Mouse (Mus musculus) right cerebral cortex, postnatal 14 days (tissue): ENCODE results near the gene Jtb.
A peak's percentile ranks its signal among the peaks of the same experiment; 100 is the strongest.

Source experiments
- DNase-seq: peaks from one replicate; pipeline ENCODE4 v3.0.0; 2022

Gene Jtb

GRCm38 (mm10) chr3:90231507-90232333 is at the start of gene Jtb:
Gene Jtb, plus strand, starts transcription at chr3:90231597.
- peak; percentile 94 for DNase-seq

GRCm38 (mm10) chr3:90183581-90183980 is 47.8 kb upstream of the Jtb start:
- DNase-seq: no peak

- no peak for DNase-seq
These were observed 40.4 kb upstream of the Jtb start for GRCm38 (mm10) chr3:90190859-90191510.

GRCm38 (mm10) chr3:90194759-90195158 is 36.6 kb upstream of the Jtb start:
- DNase-seq: no peak

GRCm38 (mm10) chr3:90195644-90196043 is 35.8 kb upstream of the Jtb start:
- DNase-seq: no peak

GRCm38 (mm10) chr3:90197548-90197947 is 33.8 kb upstream of the Jtb start:
- DNase-seq: no peak

DNA sequence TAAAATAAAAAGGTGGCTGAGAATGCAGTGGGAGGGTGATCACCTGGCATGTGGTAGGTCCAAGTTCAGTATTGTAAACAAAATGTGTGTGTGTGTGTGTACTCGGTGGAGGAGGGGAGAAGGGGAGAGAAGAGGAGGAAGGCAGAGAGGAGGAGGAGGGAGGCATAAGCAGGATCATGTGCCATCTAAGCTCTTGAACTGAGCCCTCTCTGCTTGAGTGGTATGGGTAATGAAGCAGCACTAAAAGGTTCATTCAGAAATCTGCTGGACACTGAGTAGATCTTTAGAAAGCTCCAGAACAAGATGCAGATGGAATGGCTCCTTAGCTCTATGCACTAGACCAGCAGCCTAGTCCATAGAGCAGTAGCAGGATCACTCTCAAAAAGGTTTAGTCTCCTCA is 28.5 kb upstream of the Jtb start:
- DNase-seq: no peak

DNA sequence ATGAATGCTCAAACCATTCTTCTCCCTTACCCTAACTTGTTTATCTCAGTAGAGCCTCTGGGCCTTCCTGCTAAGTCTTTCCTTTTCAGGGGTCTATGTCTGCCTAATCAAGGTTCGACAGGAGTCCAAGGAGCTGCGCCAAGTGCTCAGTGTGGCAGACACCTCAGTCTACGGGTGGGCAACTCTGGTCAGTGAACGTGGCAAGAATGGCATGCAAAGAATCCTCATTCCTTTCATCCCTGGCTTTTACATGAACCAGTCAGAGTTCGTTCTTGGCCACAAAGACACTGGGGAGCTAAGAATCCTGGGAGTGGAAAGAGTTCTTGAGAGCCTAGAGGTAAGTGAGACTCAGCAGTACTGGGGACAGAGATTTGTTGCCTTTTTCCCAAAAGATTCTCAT is 27.8 kb upstream of the Jtb start:
- DNase-seq: no peak

DNA sequence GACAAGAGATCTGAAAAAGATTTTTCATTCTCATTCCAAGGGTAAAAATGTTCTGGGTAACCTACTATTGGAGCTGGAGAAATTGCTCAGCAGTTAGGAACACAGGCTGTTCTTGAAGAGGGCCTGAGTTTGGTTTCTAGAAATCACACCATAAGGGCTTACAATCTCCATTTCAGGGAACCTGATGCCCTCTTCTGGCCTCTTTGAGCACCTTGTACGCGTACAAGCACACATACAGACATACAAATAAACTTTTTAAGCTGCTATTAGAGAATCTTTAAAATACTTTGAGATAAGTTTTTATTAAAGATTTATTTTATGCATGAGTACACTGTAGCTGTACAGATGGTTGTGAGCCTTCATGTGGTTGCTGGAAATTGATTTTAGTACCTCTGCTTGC is 26.8 kb upstream of the Jtb start:
- DNase-seq: no peak

DNA sequence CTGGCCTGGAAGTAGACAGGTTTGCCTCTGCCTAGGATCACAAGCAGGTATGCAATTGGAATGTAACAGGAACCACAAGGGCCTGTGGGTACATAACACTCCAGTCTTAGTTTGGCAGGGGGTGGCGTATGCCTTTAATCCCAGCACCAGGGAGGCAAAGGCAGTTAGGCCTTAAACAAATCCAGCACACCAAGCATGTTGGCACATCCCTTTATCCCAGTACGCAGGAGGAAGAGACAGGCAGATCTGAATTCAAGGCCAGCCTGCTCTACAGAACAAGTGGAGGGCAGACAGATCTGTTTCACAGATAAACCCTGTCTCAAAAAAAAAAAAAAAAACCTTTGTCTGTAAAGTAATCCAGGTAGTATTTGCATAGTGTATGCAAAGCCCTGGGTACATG is 22.7 kb upstream of the Jtb start:
- DNase-seq: no peak

DNA sequence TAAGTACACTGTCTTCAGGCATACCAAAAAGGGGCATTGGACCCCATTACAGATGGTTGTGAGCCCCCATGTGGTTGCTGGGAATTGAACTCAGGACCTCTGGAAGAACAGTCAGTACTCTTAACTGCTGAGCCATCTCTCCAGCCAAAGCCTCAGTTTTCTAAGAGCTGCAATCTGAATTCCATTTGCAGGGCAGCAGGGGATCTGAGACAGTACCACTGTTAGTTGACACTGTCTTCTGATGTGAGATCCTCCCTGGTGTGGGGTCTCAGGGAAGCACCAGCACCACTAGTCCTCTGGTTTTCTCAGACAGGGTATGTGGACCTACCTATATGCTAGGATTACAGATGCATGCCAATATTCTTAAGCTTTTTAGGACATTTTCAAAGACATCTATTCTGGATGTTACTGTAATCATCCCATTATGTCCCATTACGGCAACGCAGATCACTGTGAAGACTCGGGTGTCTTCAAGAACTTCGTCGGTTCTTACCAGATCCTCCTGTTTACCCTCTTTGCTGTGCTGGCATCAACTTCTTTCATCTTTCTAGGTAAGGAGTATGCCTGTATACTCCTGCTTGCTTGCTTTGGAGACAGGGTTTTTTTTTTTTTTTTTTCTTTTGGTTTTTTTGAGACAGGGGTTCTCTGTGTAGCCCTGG is 21.4 kb upstream of the Jtb start:
- no peak for DNase-seq

GRCm38 (mm10) chr3:90211475-90212398 is 19.7 kb upstream of the Jtb start:
- DNase-seq: no peak

GRCm38 (mm10) chr3:90212723-90213122 is 18.7 kb upstream of the Jtb start:
- DNase-seq: no peak

DNA sequence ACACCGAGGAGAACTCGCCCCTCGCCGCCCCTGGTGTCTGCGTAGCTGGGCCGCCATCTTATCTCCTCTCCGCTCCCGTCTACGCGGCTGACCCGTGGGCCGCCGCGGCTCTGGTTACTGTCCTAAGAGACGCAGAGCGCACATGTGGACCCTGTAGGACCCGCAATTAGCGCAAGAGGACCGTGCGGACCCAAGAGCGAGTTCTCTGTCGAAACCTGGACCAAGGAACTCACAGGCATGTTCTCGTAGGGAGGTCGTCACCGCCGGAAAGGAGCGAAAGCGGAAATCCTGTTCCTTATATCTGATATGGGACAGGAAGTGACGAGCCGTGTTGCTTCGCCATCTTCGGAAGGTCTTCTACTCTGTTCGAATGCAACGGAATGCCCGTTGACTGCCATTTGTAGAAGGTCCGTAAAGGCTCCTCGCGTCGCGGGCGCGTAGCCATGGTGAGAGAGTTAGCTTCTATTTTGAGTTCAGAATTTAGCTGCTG is 18.0 kb upstream of the Jtb start, which contains the start of the genes Rps27 and Rab13:
Gene Rps27, minus strand, starts transcription at position 275 of the 490 bp plus-strand sequence.
Gene Rab13, plus strand, starts transcription at position 319 of the 490 bp plus-strand sequence.
- peak; percentile 83 for DNase-seq

DNA sequence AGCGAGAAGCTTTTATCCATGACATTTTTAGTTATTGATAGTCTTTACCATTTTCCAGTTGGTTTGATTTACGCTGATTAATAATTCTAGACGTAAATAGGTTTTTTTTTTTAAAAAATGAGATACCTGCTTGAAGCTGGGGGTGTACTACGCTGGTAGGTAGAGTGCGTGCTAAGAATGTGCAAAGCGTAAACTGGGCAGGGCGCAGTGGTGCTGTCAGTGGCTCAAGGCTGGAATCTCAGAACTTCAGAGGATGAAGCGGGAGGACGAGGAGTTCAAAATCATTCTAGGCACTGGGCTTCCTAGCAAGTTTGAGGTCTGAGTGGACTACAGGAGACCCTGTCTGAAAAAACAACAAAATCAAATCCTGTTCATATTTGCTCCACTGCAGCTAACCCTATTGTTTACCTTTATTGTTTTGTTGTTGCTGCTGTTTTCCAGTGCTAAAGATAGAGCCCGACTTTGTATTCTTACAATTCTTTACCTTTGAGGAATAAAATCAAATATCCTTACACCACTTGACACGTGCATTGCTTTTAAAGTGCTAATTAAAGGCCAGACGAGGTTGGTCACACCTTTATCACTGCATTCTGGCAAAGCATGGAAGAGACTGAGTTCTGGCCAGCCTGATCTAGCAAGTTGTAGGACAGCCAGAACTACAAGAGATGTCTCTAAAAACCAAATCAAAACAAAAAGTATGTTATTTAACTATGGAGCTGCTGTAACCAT is 17.3 kb upstream of the Jtb start:
- DNase-seq: peak; percentile 20

DNA sequence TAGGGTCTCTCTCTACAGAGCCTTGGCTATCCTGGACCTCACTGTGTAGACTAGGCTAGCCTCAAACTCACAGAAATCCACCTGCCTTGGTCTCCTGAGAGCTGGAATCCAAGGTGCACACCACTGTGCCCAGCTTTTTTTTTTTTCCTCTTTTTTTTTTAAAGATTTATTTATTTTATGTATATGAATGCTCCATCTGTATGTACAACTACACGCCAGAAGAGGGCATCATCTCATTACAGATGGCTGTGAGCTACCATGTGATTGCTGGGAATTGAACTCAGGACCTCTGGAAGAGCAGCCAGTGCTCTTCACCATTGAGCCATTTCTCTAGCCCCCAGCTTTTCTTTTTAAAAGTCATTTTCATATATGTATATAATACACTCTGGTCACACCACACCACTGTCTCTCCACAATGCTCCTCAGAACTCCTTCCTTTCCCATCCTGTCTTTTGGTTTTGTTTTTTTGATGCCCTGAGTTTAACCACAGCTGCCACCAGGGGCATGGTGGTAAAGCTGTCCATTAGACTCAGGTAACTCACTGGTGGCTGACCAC is 15.5 kb upstream of the Jtb start:
- DNase-seq: no peak

DNA sequence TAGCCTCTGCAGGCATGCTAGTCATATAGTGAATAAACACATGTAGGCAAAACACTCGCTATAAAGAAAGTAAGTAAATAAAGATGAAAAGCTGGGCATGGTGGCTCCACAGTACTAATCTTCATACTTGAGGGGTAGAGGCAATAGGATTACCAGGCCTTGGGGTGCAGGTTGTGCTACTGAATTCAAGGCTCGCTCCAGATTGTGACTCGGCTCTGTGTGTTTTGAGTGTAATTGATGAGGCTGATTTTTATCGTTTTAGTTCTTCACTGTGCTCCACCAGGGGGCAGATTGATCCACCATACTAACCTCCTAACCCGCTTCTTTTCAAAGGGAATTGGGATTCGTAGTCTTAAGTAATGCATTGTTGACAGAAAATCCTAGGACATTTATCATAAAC is 11.3 kb upstream of the Jtb start:
- peak; percentile 36 for DNase-seq

DNA sequence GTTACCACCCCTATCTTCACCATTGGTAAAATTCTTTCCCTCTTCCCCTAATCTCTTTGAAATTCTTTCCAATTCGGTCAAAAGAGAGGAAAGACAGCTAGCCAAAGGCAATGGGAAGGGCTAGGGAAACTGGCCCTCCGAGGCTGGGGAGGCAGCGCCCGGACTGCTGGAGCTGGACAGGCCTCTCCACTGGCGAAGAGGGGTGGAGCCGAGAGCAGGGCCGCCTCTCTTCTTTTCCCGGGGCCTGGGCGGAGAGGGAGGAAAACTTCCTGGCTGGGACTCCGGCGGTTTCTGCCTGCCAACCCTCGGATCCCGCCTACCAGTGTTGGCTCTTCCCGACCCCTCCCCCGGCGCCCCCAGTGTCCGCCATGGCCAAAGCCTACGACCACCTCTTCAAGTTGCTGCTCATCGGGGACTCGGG is 10.9 kb upstream of the Jtb start:
- peak; percentile 50 for DNase-seq

DNA sequence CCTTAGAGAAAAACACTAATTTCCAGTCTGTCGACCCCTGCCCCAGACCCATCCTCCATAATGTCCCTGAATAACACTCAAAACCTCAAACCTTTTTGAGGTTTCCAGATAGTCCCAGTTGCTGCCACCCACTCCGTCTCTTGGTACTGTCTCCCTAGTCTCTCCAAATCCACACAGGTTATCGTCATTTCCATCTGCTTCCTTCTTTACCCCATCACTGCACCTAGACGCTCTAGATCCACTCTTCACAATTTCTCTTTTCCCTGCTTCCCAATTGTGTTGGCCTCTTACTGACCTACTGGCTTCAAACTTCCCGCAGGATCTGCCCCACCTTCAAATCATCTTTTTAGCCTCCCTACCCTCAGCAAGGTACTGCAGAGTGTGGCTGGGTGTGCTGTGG is 10.3 kb upstream of the Jtb start:
- no peak for DNase-seq

DNA sequence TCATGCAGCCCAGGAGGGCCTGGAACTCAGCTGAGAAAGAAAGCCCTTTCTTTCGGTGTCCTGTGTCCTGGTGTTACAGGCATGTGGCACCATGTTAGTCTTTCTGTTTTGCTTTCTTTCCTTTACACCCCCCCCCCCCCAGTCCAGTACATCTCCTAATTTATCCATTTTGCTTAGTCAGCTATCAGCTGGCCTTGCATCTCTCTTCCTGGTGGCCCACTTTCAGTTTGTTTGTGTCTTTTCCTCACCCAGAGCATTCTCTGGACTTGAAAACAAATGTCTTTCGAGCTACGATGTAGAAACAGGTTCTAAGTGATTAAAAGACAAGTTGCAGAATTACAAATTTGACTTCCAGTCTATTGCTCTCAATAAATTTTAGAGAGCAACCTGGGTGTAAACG is 8.9 kb upstream of the Jtb start:
- DNase-seq: no peak

DNA sequence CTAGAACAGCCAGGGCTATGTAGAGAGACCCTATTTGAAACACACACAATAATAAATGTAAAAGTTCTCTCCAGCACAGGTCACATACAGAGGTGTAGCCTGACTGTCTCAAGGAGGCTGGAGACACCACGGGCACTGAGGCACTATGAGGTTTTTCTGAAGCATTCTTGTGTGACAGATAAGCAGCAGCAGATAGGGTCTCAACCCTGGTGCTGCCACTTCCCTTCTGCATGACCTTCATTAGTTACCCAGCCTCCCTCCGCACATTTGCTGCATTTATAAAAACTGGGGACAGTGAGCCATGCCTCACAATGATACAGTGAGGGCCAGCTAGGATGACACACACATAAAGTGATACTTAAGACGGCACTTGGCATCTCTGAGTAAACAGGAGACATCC is 8.5 kb upstream of the Jtb start:
- no peak for DNase-seq
